Mouse (Mus musculus): ENCODE measurements around the gene Btbd8. TPM values are rescaled to one million over a fixed set of nuclear protein-coding genes. Genes with fewer than 3 reads are reported as not detected.

Btbd8 gene
- polyA plus RNA-seq, 2 experiments: 4.8 to 6.3 TPM

DNA sequence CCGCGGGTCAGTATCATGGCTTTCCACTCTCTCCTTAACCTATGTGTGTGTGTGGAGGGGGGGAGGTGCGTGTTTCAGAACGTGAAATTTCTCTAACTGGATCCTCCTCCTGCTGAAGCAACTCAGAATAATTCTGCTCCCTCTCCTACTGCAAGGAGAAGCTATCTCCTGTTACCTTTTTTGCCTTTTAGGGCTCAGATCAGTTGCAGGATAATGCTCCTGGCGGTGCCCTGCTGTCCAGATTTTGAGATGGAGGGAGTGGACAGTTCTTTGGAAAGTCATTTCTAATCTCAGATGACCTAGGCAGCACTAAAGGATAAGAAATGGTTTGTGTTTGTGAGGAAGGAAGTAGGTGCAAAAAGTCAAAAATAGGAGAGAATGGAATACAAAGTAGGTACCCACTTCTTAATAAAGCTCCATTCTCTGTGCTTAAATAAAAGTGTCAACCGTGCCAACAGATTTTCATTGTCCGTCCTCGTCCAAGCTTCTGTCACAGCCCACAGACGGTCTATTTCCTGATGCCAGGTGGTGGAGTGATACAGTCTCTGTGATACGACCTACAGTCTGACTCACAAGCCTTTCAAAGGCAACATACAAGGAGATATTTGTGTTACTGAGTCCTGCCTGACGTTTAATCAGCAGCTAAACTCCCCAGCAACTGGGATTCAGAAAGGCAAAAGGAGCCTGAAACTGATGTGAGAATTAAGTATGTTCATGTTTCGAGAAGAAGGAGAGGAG, 33.7 kb upstream of the Btbd8 start:
- Histone ChIP-seq H3K9ac (ENCODE audit: low read depth, low read length, severe bottlenecking) (peak overlapping the region; percentile 70), H3K9me3 (ENCODE audit: control insufficient read depth, low read length) (no peaks in the 10 kb centered on the region), H3K36me3 (ENCODE audit: control insufficient read depth, insufficient read depth, low read length) (no peaks in the 10 kb centered on the region), H3K4me3 (replicated peaks; ENCODE audit: low read length) (peak overlapping the region; percentile 61), H3K4me2 (replicated peaks; ENCODE audit: low read depth, low read length, severe bottlenecking) (peak overlapping the region; percentile 99), H3K4me1 (ENCODE audit: control insufficient read depth, insufficient read depth, low read length) (no peaks in the 10 kb centered on the region), H3K27ac (replicated peaks; ENCODE audit: low read depth, low read length) (no peak overlapping the region), H3K27me3 (ENCODE audit: control insufficient read depth, insufficient read depth, low read length) (peaks cover 24% of the 10 kb centered on the region)
- 32% methylated on average over 12 of the region's 12 CpGs for WGBS
- TF ChIP-seq POLR2A (IDR thresholded peaks at IDR 0.05; ENCODE audit: borderline replicate concordance, extremely low read depth, insufficient read depth, insufficient read length): no peak
- ATAC-seq (ENCODE audit: low FRiP score, low read depth) (no peak), DNase-seq (ENCODE audit: low spot score) (no peak)

DNA sequence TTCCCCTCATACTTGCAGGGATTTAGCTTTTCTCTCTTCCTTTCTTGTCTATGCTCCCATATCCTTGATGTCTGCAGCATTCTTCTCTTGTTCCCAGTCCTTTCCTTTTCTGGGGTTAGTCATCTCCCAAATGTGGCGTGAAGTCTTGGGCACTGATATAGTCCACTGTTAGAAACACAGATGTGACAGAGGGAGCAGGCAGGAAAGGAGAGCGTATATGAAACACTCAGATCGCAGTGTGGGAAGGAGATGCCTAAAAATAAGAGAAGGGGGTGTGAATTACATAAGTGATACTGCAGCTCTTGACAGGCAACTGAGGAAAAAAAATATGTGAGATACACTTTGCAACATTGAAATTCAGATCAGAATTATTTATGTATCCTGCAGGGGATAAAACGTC, 32.4 kb upstream of the Btbd8 start:
- 82% methylated on average over 4 of the region's 4 CpGs for WGBS
- no peak for TF ChIP-seq POLR2A (IDR thresholded peaks at IDR 0.05; ENCODE audit: borderline replicate concordance, extremely low read depth, insufficient read depth, insufficient read length)
- Histone ChIP-seq H3K27ac (replicated peaks; ENCODE audit: low read depth, low read length) (no peak overlapping the region), H3K27me3 (ENCODE audit: control insufficient read depth, insufficient read depth, low read length) (peaks cover 24% of the 10 kb centered on the region), H3K36me3 (ENCODE audit: control insufficient read depth, insufficient read depth, low read length) (no peaks in the 10 kb centered on the region), H3K4me2 (replicated peaks; ENCODE audit: low read depth, low read length, severe bottlenecking) (no peak overlapping the region), H3K9ac (ENCODE audit: low read depth, low read length, severe bottlenecking) (no peak overlapping the region), H3K4me1 (ENCODE audit: control insufficient read depth, insufficient read depth, low read length) (no peaks in the 10 kb centered on the region), H3K9me3 (ENCODE audit: control insufficient read depth, low read length) (no peaks in the 10 kb centered on the region), H3K4me3 (replicated peaks; ENCODE audit: low read length) (no peak overlapping the region)
- DNase-seq (ENCODE audit: low spot score) (no peak), ATAC-seq (ENCODE audit: low FRiP score, low read depth) (no peak)

DNA sequence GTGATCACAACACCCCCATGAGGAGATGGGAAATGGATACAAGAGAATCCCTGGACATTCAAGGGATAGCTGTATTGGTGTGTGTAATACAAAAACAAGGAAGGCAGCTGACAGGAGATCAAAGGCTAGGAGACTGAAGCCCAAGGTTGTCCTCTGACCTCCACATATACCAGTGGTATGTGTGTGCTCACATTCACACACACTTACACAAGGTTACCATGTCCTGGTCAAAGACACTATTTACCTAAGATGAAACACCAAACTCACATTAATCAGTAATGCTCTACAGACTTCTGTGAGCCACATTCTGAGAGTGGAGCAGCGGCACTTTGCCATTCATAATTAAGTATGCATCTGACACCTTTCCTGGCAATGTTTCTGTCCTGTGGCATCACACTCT, 27.5 kb upstream of the Btbd8 start:
- DNase-seq (ENCODE audit: low spot score): no peak
- no peak overlapping the region for H3K9ac ChIP-seq (ENCODE audit: low read depth, low read length, severe bottlenecking)
- no peak overlapping the region for H3K4me2 ChIP-seq (replicated peaks; ENCODE audit: low read depth, low read length, severe bottlenecking)
- WGBS: 82% methylated on average over 1 of the region's 1 CpGs
- no peak overlapping the region for H3K27ac ChIP-seq (replicated peaks; ENCODE audit: low read depth, low read length)
- no peaks in the 10 kb centered on the region for H3K36me3 ChIP-seq (ENCODE audit: control insufficient read depth, insufficient read depth, low read length)
- no peak for TF ChIP-seq POLR2A (IDR thresholded peaks at IDR 0.05; ENCODE audit: borderline replicate concordance, extremely low read depth, insufficient read depth, insufficient read length)
- H3K4me3 ChIP-seq (replicated peaks; ENCODE audit: low read length): no peak overlapping the region
- 0 out of 2 replicates have a peak, but pooled peaks cover 4% of the 10 kb centered on the region for H3K4me1 ChIP-seq (ENCODE audit: control insufficient read depth, insufficient read depth, low read length)
- H3K9me3 ChIP-seq (ENCODE audit: control insufficient read depth, low read length): no peaks in the 10 kb centered on the region
- ATAC-seq (ENCODE audit: low FRiP score, low read depth): no peak
- 0 out of 2 replicates have a peak, but pooled peaks cover under 1% of the 10 kb centered on the region for H3K27me3 ChIP-seq (ENCODE audit: control insufficient read depth, insufficient read depth, low read length)

DNA sequence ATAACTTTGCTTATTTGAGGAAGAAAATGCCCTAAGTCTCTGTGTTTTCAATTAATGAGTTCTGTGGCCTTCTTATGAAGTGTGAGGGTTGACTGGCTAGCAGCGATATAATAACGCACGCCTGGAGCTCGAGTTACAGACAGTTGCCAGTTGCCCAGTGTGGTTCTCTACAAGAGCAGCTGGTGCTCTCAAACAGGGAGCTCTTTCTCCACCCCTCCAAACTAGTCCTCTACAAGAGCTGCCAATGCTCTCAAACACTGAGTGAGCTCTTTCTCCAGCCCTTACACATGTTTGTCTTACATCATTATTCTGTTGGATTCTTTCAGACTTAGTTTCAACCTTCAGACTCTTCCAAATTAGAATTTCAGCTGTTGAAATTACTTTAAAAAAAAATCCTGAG, 26.5 kb upstream of the Btbd8 start:
- peak; percentile 80 for ATAC-seq (ENCODE audit: low FRiP score, low read depth)
- DNase-seq (ENCODE audit: low spot score): peak; percentile 52
- Histone ChIP-seq H3K27me3 (ENCODE audit: control insufficient read depth, insufficient read depth, low read length) (no peaks in the 10 kb centered on the region), H3K9me3 (ENCODE audit: control insufficient read depth, low read length) (no peaks in the 10 kb centered on the region), H3K4me3 (replicated peaks; ENCODE audit: low read length) (no peak overlapping the region), H3K9ac (ENCODE audit: low read depth, low read length, severe bottlenecking) (no peak overlapping the region), H3K36me3 (ENCODE audit: control insufficient read depth, insufficient read depth, low read length) (no peaks in the 10 kb centered on the region), H3K4me1 (ENCODE audit: control insufficient read depth, insufficient read depth, low read length) (0 out of 2 replicates have a peak, but pooled peaks cover 4% of the 10 kb centered on the region), H3K4me2 (replicated peaks; ENCODE audit: low read depth, low read length, severe bottlenecking) (no peak overlapping the region), H3K27ac (replicated peaks; ENCODE audit: low read depth, low read length) (no peak overlapping the region)
- WGBS: 12% methylated on average over 4 of the region's 4 CpGs
- no peak for TF ChIP-seq POLR2A (IDR thresholded peaks at IDR 0.05; ENCODE audit: borderline replicate concordance, extremely low read depth, insufficient read depth, insufficient read length)

DNA sequence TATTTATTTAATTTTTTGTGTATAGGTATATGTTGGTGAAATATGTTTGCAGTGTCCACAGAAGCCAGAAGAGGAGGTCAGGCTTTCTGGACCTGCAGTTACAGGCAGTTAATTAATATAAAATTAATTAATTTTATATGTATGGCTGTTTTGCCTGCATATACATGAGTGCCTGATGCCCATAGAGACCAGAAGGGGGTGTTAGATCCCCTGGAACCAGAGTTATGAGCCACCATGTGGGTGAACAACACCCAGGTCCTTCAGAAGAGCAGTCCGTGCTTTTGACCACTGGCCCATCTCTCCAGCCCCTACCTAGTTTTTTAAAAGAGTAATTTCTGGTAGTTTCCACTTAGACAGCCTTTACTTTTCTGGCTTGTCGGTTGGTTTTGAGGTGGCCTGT, 25.5 kb upstream of the Btbd8 start:
- no peak for TF ChIP-seq POLR2A (IDR thresholded peaks at IDR 0.05; ENCODE audit: borderline replicate concordance, extremely low read depth, insufficient read depth, insufficient read length)
- H3K4me3 ChIP-seq (replicated peaks; ENCODE audit: low read length): no peak overlapping the region
- no peaks in the 10 kb centered on the region for H3K27me3 ChIP-seq (ENCODE audit: control insufficient read depth, insufficient read depth, low read length)
- ATAC-seq (ENCODE audit: low FRiP score, low read depth) (no peak), DNase-seq (ENCODE audit: low spot score) (no peak)
- 0 out of 2 replicates have a peak, but pooled peaks cover 4% of the 10 kb centered on the region for H3K4me1 ChIP-seq (ENCODE audit: control insufficient read depth, insufficient read depth, low read length)
- no peak overlapping the region for H3K9ac ChIP-seq (ENCODE audit: low read depth, low read length, severe bottlenecking)
- no peaks in the 10 kb centered on the region for H3K36me3 ChIP-seq (ENCODE audit: control insufficient read depth, insufficient read depth, low read length)
- WGBS: 85% methylated on average over 2 of the region's 2 CpGs
- H3K4me2 ChIP-seq (replicated peaks; ENCODE audit: low read depth, low read length, severe bottlenecking): no peak overlapping the region
- no peaks in the 10 kb centered on the region for H3K9me3 ChIP-seq (ENCODE audit: control insufficient read depth, low read length)
- no peak overlapping the region for H3K27ac ChIP-seq (replicated peaks; ENCODE audit: low read depth, low read length)

All from limb, embryonic 14.5 days (tissue).